Mouse (Mus musculus): ENCODE results near the gene Trip6. TPM values are rescaled to one million over a fixed set of nuclear protein-coding genes. Genes with fewer than 3 reads are reported as not detected.

The Trip6 gene
- total and polyA plus RNA-seq, 3 experiments, result 0.86 to 3.9 (median 1.8) TPM

DNA sequence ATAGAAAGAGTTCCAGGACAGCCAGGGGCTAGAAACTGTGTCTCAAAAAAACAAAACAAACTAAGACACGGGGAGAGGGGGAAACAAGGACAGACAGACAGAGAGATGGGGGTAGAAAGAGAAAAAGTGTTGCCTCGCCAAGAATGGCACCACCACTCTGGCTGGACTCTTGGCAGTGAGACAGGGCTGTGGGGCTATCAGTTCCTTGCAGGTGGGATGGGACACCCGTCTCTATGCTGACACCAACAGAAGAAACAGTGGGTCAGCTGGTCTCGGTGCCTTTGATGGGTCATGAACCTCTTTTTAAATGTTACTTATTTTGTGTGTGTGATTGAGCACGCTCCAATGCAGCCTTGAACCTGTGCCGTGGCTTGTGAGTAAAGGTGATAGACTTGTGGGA, 26.0 kb upstream of the Trip6 start:
- Histone ChIP-seq H3K4me2 (ENCODE audit: insufficient read depth, low read depth, poor library complexity, severe bottlenecking) (no peak overlapping the region), H3K9me3 (replicated peaks; ENCODE audit: low read length) (peaks cover 6% of the 10 kb centered on the region), H3K4me3 (replicated peaks in 1 of 3; ENCODE audit: low read depth in 2 of 3, low read length in 2 of 3, poor library complexity in 1 of 3) (no peak overlapping the region), H3K27me3 (replicated peaks) (peaks cover 33% of the 10 kb centered on the region), H3K36me3 (replicated peaks in 1 of 2; ENCODE audit: control insufficient read depth in 1 of 2, insufficient read depth in 1 of 2, low read length in 1 of 2) (no peaks in the 10 kb centered on the region), H3K79me2 (replicated peaks; ENCODE audit: control insufficient read depth, extremely low read depth, insufficient read depth, poor library complexity, severe bottlenecking) (no peaks in the 10 kb centered on the region), H3K4me1 (ENCODE audit: control insufficient read depth in 1 of 2, insufficient read depth in 2 of 2) (peaks cover 1 to 12% of the 10 kb centered on the region in 2 experiments; a peak in 2 of 4 replicates), H3K9ac (ENCODE audit: insufficient read depth, low read depth) (no peak overlapping the region), H3K27ac (ENCODE audit: insufficient read depth, low read depth) (no peak overlapping the region)
- dilution Hi-C loops (cut with MboI; ENCODE audit: extremely low pct_ligation_motif_present, extremely low pct_unique_long_range_greater_than_20kb, low sequenced_read_pairs) (no loop called here), in situ Hi-C loops (cut with MboI; ENCODE audit: low pct_ligation_motif_present, low pct_unique_long_range_greater_than_20kb, low sequenced_read_pairs) (no loop called here)
- TF ChIP-seq ZMIZ1 (IDR thresholded peaks at IDR 0.05; ENCODE audit: low read depth, low read length), result no peak
- DNase-seq (ENCODE audit: extremely low read depth), result no peak

DNA sequence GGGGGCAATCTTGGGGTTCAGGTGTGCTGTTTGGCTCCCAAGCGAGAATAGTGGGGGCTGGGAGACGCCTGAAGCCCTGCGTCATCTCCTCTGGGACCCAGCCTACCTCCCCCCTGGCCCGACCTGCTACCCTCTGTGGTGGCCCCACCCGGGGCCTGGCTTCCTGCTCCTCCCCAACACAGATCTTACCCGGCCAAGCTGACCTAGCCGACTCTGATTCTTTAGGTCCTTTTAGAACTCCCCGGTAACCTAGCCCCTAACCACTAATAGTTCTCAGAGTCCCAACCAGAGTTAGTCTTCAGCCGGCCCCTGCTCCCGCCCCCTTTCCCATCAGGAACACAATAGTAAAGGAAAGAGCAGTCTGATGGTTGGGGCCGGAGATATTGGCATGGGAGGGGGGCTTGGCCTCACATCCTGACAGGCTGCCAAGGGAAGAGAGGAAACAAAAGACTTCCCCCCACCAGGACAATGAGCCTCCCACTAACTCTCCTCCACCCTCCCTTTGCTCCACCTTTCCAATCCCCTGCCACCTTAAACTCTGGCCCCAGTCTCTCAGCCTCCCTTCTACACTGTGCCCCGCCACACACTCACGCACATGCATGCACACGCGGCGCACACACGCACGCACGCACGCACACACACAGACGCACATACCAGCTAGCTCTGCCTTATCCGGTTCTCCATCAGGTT, 25.2 kb upstream of the Trip6 start:
- H3K4me3 ChIP-seq (replicated peaks in 1 of 3; ENCODE audit: low read depth in 2 of 3, low read length in 2 of 3, poor library complexity in 1 of 3), result no peak overlapping the region
- dilution Hi-C loops (cut with MboI; ENCODE audit: extremely low pct_ligation_motif_present, extremely low pct_unique_long_range_greater_than_20kb, low sequenced_read_pairs) (no loop called here), in situ Hi-C loops (cut with MboI; ENCODE audit: low pct_ligation_motif_present, low pct_unique_long_range_greater_than_20kb, low sequenced_read_pairs) (loop anchor here (10.0 kb wide), 1 partner anchor 145 kb away; no protein-coding TSS in a partner anchor)

DNA sequence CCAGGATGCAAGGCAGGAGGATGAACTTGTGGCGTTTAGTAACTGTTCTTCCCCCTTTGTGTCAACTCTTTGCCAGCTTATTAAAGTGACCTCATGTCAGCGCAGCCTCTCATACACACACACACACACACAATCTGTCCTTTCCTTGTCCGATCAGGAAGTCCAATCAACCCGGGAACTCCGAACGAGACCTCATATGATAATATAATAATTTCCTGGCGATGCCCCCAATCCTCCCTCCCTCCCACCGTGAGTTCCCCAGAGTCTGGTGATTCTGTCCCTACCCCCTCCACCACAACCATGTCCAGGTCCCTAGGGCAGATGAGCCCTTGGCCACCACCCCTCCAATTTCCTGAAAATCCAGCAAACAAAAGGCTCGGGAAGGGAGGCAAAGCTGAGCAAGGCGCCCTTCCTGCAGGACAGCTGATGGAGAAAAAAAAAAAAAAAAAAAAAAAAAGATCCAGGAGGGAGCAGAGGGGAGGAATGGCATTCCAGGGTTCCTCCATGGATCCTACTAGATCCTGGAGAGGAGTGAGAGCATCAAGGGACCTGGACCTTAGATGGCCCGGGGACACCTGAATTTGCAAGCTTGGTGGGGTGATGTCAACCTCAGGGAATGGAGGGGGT, 24.6 kb upstream of the Trip6 start:
- no peaks in the 10 kb centered on the region for H3K9me3 ChIP-seq (replicated peaks; ENCODE audit: low read length)
- dilution Hi-C loops (cut with MboI; ENCODE audit: extremely low pct_ligation_motif_present, extremely low pct_unique_long_range_greater_than_20kb, low sequenced_read_pairs) (no loop called here), in situ Hi-C loops (cut with MboI; ENCODE audit: low pct_ligation_motif_present, low pct_unique_long_range_greater_than_20kb, low sequenced_read_pairs) (loop anchor here (10.0 kb wide), 1 partner anchor 146 kb away; no protein-coding TSS in a partner anchor)
- no peak for DNase-seq (ENCODE audit: extremely low read depth)
- no peaks in the 10 kb centered on the region for H3K79me2 ChIP-seq (replicated peaks; ENCODE audit: control insufficient read depth, extremely low read depth, insufficient read depth, poor library complexity, severe bottlenecking)
- no peak overlapping the region for H3K9ac ChIP-seq (ENCODE audit: insufficient read depth, low read depth)
- no peak overlapping the region for H3K4me3 ChIP-seq (replicated peaks in 1 of 3; ENCODE audit: low read depth in 2 of 3, low read length in 2 of 3, poor library complexity in 1 of 3)
- no peaks in the 10 kb centered on the region for H3K36me3 ChIP-seq (replicated peaks in 1 of 2; ENCODE audit: control insufficient read depth in 1 of 2, insufficient read depth in 1 of 2, low read length in 1 of 2)
- peaks cover 0 to 4% of the 10 kb centered on the region in 2 experiments; a peak in 2 of 4 replicates for H3K4me1 ChIP-seq (ENCODE audit: control insufficient read depth in 1 of 2, insufficient read depth in 2 of 2)
- H3K27ac ChIP-seq (ENCODE audit: insufficient read depth, low read depth), result no peak overlapping the region
- TF ChIP-seq ZMIZ1 (IDR thresholded peaks at IDR 0.05; ENCODE audit: low read depth, low read length) (no peak), JUND (conservative IDR thresholded peaks at IDR 0.05; ENCODE audit: low read depth, low read length) (no peak), ZKSCAN1 (IDR thresholded peaks at IDR 0.05; ENCODE audit: borderline replicate concordance, low read depth, low read length) (no peak), MEF2A (IDR thresholded peaks at IDR 0.05; ENCODE audit: borderline replicate concordance, low read depth, low read length) (no peak)
- no peak overlapping the region for H3K4me2 ChIP-seq (ENCODE audit: insufficient read depth, low read depth, poor library complexity, severe bottlenecking)
- peaks cover 42% of the 10 kb centered on the region for H3K27me3 ChIP-seq (replicated peaks)

More for the DNA sequence above, 25.2 kb upstream of the Trip6 start:
- Histone ChIP-seq H3K79me2 (replicated peaks; ENCODE audit: control insufficient read depth, extremely low read depth, insufficient read depth, poor library complexity, severe bottlenecking) (no peaks in the 10 kb centered on the region), H3K4me2 (ENCODE audit: insufficient read depth, low read depth, poor library complexity, severe bottlenecking) (no peak overlapping the region), H3K27ac (ENCODE audit: insufficient read depth, low read depth) (no peak overlapping the region), H3K4me1 (ENCODE audit: control insufficient read depth in 1 of 2, insufficient read depth in 2 of 2) (peaks cover 0 to 5% of the 10 kb centered on the region in 2 experiments; a peak in 2 of 4 replicates), H3K9ac (ENCODE audit: insufficient read depth, low read depth) (no peak overlapping the region), H3K9me3 (replicated peaks; ENCODE audit: low read length) (peaks cover 5% of the 10 kb centered on the region), H3K27me3 (replicated peaks) (peaks cover 40% of the 10 kb centered on the region), H3K36me3 (replicated peaks in 1 of 2; ENCODE audit: control insufficient read depth in 1 of 2, insufficient read depth in 1 of 2, low read length in 1 of 2) (no peaks in the 10 kb centered on the region)
- TF ChIP-seq JUN (IDR thresholded peaks at IDR 0.05; ENCODE audit: insufficient read depth, low read depth, low read length) (no peak), MEF2A (IDR thresholded peaks at IDR 0.05; ENCODE audit: borderline replicate concordance, low read depth, low read length) (no peak), CHD2 (IDR thresholded peaks at IDR 0.05; ENCODE audit: low read length) (no peak), MYC (IDR thresholded peaks at IDR 0.05; ENCODE audit: low read depth, low read length) (no peak), CTCF (conservative IDR thresholded peaks at IDR 0.05 in 1 of 2, IDR thresholded peaks at IDR 0.05 in 1 of 2; ENCODE audit: low read depth in 2 of 2, low read length in 2 of 2) (no peak), TCF12 (IDR thresholded peaks at IDR 0.05; ENCODE audit: low read depth, low read length) (no peak), ETS1 (conservative IDR thresholded peaks at IDR 0.05; ENCODE audit: low read depth, low read length) (no peak), ZNF384 (IDR thresholded peaks at IDR 0.05; ENCODE audit: low read depth, low read length) (no peak), KAT2A (IDR thresholded peaks at IDR 0.05; ENCODE audit: insufficient replicate concordance, low read length) (no peak), ZKSCAN1 (IDR thresholded peaks at IDR 0.05; ENCODE audit: borderline replicate concordance, low read depth, low read length) (no peak), POLR2AphosphoS2 (IDR thresholded peaks at IDR 0.05; ENCODE audit: low read depth, low read length) (no peak)
- DNase-seq (ENCODE audit: extremely low read depth), result no peak
